Mouse (Mus musculus) midbrain, postnatal 0 days (tissue): ENCODE measurements around the gene Cadm1. TPM values are rescaled to one million over a fixed set of nuclear protein-coding genes. Genes with fewer than 3 reads are reported as not detected.
A peak's percentile ranks its signal among the peaks of the same experiment; 100 is the strongest.

Source experiments
- ATAC-seq: fragments of 200-750 bp; cut with Nextera tagmentation; 2 replicates; pipeline ENCODE4 v1.8.0; 2017; ENCODE audit warnings: moderate number of reproducible peaks, mild to moderate bottlenecking, moderate TSS enrichment, moderate library complexity; ENCODE audit not compliant: low FRiP score
- DNase-seq: peaks from one replicate; pipeline ENCODE4 v3.0.0-alpha.2; 2015; ENCODE audit warnings: low spot score
- H3K27ac ChIP-seq: fragments of 300-500 bp; sonication (generic); 2 replicates; pipeline ENCODE4 v1.5.1; 2014; ENCODE audit warnings: low read depth, mild to moderate bottlenecking, low read length, mixed read lengths
- H3K27me3 ChIP-seq: fragments of 300-500 bp; sonication (generic); 2 replicates; pipeline ENCODE4 v1.6.1; 2014; ENCODE audit warnings: low read length, control low read depth, mixed read lengths; ENCODE audit not compliant: insufficient read depth
- H3K36me3 ChIP-seq: fragments of 300-500 bp; sonication (generic); 2 replicates; pipeline ENCODE4 v1.6.1; 2014; ENCODE audit warnings: low read length, control low read depth, mixed read lengths; ENCODE audit not compliant: insufficient read depth
- H3K4me1 ChIP-seq: fragments of 300-500 bp; sonication (generic); 2 replicates; pipeline ENCODE4 v1.6.1; 2014; ENCODE audit warnings: mild to moderate bottlenecking, control low read depth, antibody characterized with exemption, low read length, mixed read lengths; ENCODE audit not compliant: insufficient read depth
- H3K4me2 ChIP-seq: fragments of 300-500 bp; sonication (generic); 2 replicates; pipeline ENCODE4 v1.6.1; 2014; ENCODE audit warnings: low read depth, mild to moderate bottlenecking, low read length, mixed read lengths; ENCODE audit not compliant: poor library complexity, severe bottlenecking
- H3K4me3 ChIP-seq: fragments of 300-500 bp; sonication (generic); 2 replicates; pipeline ENCODE4 v1.5.1; 2014; ENCODE audit warnings: low read depth, mild to moderate bottlenecking, low read length, moderate library complexity
- H3K9ac ChIP-seq: fragments of 300-500 bp; sonication (generic); replicated peaks from 2 replicates; pipeline ENCODE4 v1.6.1; 2014; ENCODE audit warnings: mild to moderate bottlenecking, low read length, moderate library complexity, mixed read lengths; ENCODE audit not compliant: poor library complexity, severe bottlenecking
- H3K9me3 ChIP-seq: fragments of 300-500 bp; sonication (generic); 2 replicates; pipeline ENCODE4 v1.6.1; 2016; ENCODE audit warnings: low read length, control low read depth
- CTCF ChIP-seq: IDR thresholded peaks from 2 replicates; pipeline ENCODE4 v1.5.1; 2016; ENCODE audit warnings: antibody characterized with exemption, mild to moderate bottlenecking
- WGBS: fragments of 180-500 bp; shearing (Covaris S2); extraction: QIAGEN DNeasy Blood & Tissue Kit; methylation state at CpG from one replicate; pipeline ENCODE4 v1.1.7; 2014; 5-methylcytosine and 5-hydroxymethylcytosine counted together
- polyA plus RNA-seq: library from polyadenylated mRNA; unstranded; fragments of >200 nt; fragmentation: Nextera tagmentation; extraction: Ambion mirVana; gene quantifications from 2 replicates; pipeline ENCODE4 v1.2.1, GENCODE M21; 2015
- total RNA-seq: library from RNA; depleted of rRNA; stranded (reverse); fragments of >200 nt; gene quantifications from 2 replicates; pipeline ENCODE4 v1.2.3, GENCODE M21; 2014

Gene Cadm1
- total and polyA plus RNA-seq, 2 experiments from 2014 or later: 200 to 367 TPM

GRCm38 (mm10) chr9:47831412-47831811, 301.4 kb downstream of the Cadm1 start:
- no peak for TF ChIP-seq CTCF
- WGBS: 62% methylated on average over 4 of the region's 4 CpGs
- DNase-seq (no peak), ATAC-seq (no peak)
- Histone ChIP-seq H3K36me3 (0 out of 2 replicates have a peak, but pooled peaks cover 4% of the 10 kb centered on the region), H3K4me1 (no peaks in the 10 kb centered on the region; the same call in 1 of the 2 replicates), H3K4me2 (no peak overlapping the region), H3K27ac (no peak overlapping the region), H3K4me3 (no peak overlapping the region), H3K9me3 (no peaks in the 10 kb centered on the region), H3K27me3 (no peaks in the 10 kb centered on the region), H3K9ac (no peak overlapping the region)

- no peak overlapping the region for H3K27ac ChIP-seq
- H3K36me3 ChIP-seq: no peaks in the 10 kb centered on the region
- H3K9me3 ChIP-seq: no peaks in the 10 kb centered on the region
- H3K27me3 ChIP-seq: no peaks in the 10 kb centered on the region
- no peak for TF ChIP-seq CTCF
- H3K4me2 ChIP-seq: no peak overlapping the region
- DNase-seq (no peak), ATAC-seq (no peak)
- 10% methylated on average over 6 of the region's 8 CpGs for whole genome bisulfite sequencing
- H3K9ac ChIP-seq: no peak overlapping the region
- peaks cover 4% of the 10 kb centered on the region; the same call in 1 of the 2 replicates for H3K4me1 ChIP-seq
- H3K4me3 ChIP-seq: no peak overlapping the region
Observed at GRCm38 (mm10) chr9:47838170-47838569, 308.2 kb downstream of the Cadm1 start.

- Histone ChIP-seq H3K27ac (no peak overlapping the region), H3K9ac (no peak overlapping the region), H3K36me3 (no peaks in the 10 kb centered on the region), H3K27me3 (no peaks in the 10 kb centered on the region), H3K4me2 (no peak overlapping the region), H3K9me3 (no peaks in the 10 kb centered on the region), H3K4me1 (peaks cover 4% of the 10 kb centered on the region; the same call in 1 of the 2 replicates), H3K4me3 (no peak overlapping the region)
- DNase-seq: peak; percentile 26
- 30% methylated on average over 15 of the region's 15 CpGs for WGBS
- TF ChIP-seq CTCF: no peak
- ATAC-seq: no peak
Observed at GRCm38 (mm10) chr9:47838890-47839691, 309.1 kb downstream of the Cadm1 start.

- Histone ChIP-seq H3K4me1 (peaks cover 4% of the 10 kb centered on the region; the same call in 1 of the 2 replicates), H3K27me3 (no peaks in the 10 kb centered on the region), H3K36me3 (no peaks in the 10 kb centered on the region), H3K4me3 (no peak overlapping the region), H3K9ac (no peak overlapping the region), H3K4me2 (no peak overlapping the region), H3K9me3 (no peaks in the 10 kb centered on the region), H3K27ac (no peak overlapping the region)
- no peak for TF ChIP-seq CTCF
- 76% methylated on average over 10 of the region's 10 CpGs for WGBS
- no peak for DNase-seq
- ATAC-seq: no peak
Observed at GRCm38 (mm10) chr9:47839692-47840025, 309.7 kb downstream of the Cadm1 start.

GRCm38 (mm10) chr9:47843328-47843727, 313.4 kb downstream of the Cadm1 start:
- Histone ChIP-seq H3K27ac (no peak overlapping the region), H3K4me2 (no peak overlapping the region), H3K9ac (no peak overlapping the region), H3K27me3 (no peaks in the 10 kb centered on the region), H3K9me3 (no peaks in the 10 kb centered on the region), H3K4me3 (no peak overlapping the region), H3K36me3 (no peaks in the 10 kb centered on the region), H3K4me1 (peaks cover 6% of the 10 kb centered on the region)
- DNase-seq: no peak
- 66% methylated on average over 6 of the region's 6 CpGs for WGBS
- ATAC-seq: no peak
- TF ChIP-seq CTCF: no peak

- no peak overlapping the region for H3K4me2 ChIP-seq
- no peaks in the 10 kb centered on the region; the same call in 1 of the 2 replicates for H3K36me3 ChIP-seq
- ATAC-seq: no peak
- TF ChIP-seq CTCF: no peak
- no peak overlapping the region for H3K9ac ChIP-seq
- DNase-seq: no peak
- H3K4me3 ChIP-seq: no peak overlapping the region
- no peaks in the 10 kb centered on the region for H3K27me3 ChIP-seq
- H3K4me1 ChIP-seq: peaks cover 9% of the 10 kb centered on the region
- no peaks in the 10 kb centered on the region for H3K9me3 ChIP-seq
- H3K27ac ChIP-seq: no peak overlapping the region
- 67% methylated on average over 10 of the region's 10 CpGs for WGBS
Observed at GRCm38 (mm10) chr9:47846275-47846674, 316.3 kb downstream of the Cadm1 start.
